In the genomic region with DNA sequence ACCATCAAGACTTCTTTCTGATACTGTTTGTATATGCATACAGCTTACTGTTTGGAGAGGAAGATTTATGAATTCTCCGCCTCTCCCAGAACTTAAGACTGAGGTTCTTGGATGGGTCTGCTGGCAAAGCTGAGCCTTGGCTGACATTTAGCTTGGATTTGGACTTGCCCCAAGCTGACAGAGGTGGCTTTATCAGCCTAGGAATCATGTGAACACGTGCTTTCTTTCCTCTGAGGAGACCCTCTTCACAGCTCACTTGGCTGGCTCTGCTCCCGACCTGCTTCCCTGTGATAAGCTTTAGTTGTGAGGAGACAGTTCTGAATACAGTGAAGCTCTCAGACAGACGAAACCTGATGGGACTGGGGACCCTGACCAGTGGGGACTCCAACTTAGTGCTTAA, we compare ENCODE assay signal across 14 mouse cellular contexts. TPM values are rescaled to one million over a fixed set of nuclear protein-coding genes. Genes with fewer than 3 reads are reported as not detected.
A peak's percentile ranks its signal among the peaks of the same experiment; 100 is the strongest.
DNase-seq lines count a peak whose midpoint lies in the region; ATAC-seq and TF ChIP-seq lines count a peak whose summit lies in the region.
"Had no signal": no experiment of that assay in that cellular context is flagged by ENCODE, and none has a peak within 500 bp of the region (broad histone marks: within the 10 kb centered on the region; RNA-seq: fewer than 3 reads in every experiment).

No protein-coding gene starts in this region.

- peak; percentile 53 for DNase-seq in gastrocnemius, adult 2 months
- DNase-seq in gastrocnemius, postnatal 10 days, result no peak
- peak; percentile 78 for DNase-seq in left cerebral cortex, postnatal 4 days
- DNase-seq in left cerebral cortex, adult 9 months (ENCODE audit: low spot score in 2 of 2), result no peak
- peak; percentile 59 for DNase-seq in brain, adult 2 months (ENCODE audit: low read depth, low spot score)

- peaks cover 25% of the 10 kb centered on the region; the same call in 1 of the 2 replicates for H3K36me3 ChIP-seq in macrophage (ENCODE audit: inconsistent target)

- no peak overlapping the region for H3K4me3 ChIP-seq in gastrocnemius, adult 2 months
- no peak overlapping the region for H3K4me3 ChIP-seq in macrophage (ENCODE audit: inconsistent target)
- H3K4me3 ChIP-seq: erythroblast, embryonic 14.5 days; limb, embryonic 13.5 days; lung, embryonic 15.5 days had no signal

- H3K79me2 ChIP-seq in macrophage (ENCODE audit: inconsistent target), result no peaks in the 10 kb centered on the region

- H3K27ac ChIP-seq in gastrocnemius, adult 2 months, result peak overlapping the region; percentile 88
- peak overlapping the region; percentile 75 for H3K27ac ChIP-seq in macrophage
- H3K27ac ChIP-seq: kidney, postnatal 0 days; limb, embryonic 13.5 days; lung, embryonic 15.5 days had no signal

- ATAC-seq in monocyte, adult 5-6 weeks (replicated peaks; ENCODE audit: insufficient number of reproducible peaks, low FRiP score, low TSS enrichment, poor library complexity, severe bottlenecking), result no peak
- ATAC-seq: inflammation-experienced regulatory T-cells, adult 6 months; midbrain, embryonic 16.5 days had no signal

- WGBS in macrophage (ENCODE audit: missing documents), result 93% methylated on average over 4 of the region's 4 CpGs

- TF ChIP-seq CTCF in gastrocnemius, adult 2 months (IDR thresholded peaks at IDR 0.05), result no peak

- intact Hi-C loops in gastrocnemius, adult 2 months (cut with DNase I), result no loop called here
- intact Hi-C loops in left cerebral cortex, postnatal 4 days (cut with DNase I), result no loop called here

RNA-seq across cellular contexts. Expression of a gene that starts 33.0 kb away (rescaled TPM):
- total RNA-seq in gastrocnemius, adult 2 months (2021), result not detected
- total RNA-seq in gastrocnemius, postnatal 10 days (2021), result under 1 TPM in 1 of 2 experiments, not detected in 1; 0.38 TPM
- 1 to 10 TPM; 3.5 to 4.9 TPM for total RNA-seq in left cerebral cortex, postnatal 4 days (2021)
- total RNA-seq in macrophage (2018; cell fraction: chromatin; rRNA removed), result not detected
- not detected for total RNA-seq in macrophage (2018; cell fraction: cytosol; rRNA removed)
- total RNA-seq in macrophage (2018; cell fraction: nucleus; rRNA removed), result 1 to 10 TPM in 1 of 26 experiments, not detected in 25; 1.2 TPM
- polyA plus RNA-seq in macrophage (2018), result not detected in 3 replicates
- 0.39 TPM in 1 of 3 replicates, not detected in the others for total RNA-seq in monocyte, adult 5-6 weeks (2017)
- total RNA-seq: gastrocnemius, adult 8-10 months had no signal
- polyA plus RNA-seq: erythroblast, embryonic 14.5 days; inflammation-experienced regulatory T-cells, adult 6 months had no signal

RNA-seq across cellular contexts. Expression of a gene that starts 33.7 kb away (rescaled TPM):
- total RNA-seq in gastrocnemius, adult 2 months (2021), result 10 to 100 TPM; 14.2 to 17.0 TPM
- 10 to 100 TPM; 15.0 to 16.0 TPM for total RNA-seq in gastrocnemius, postnatal 10 days (2021)
- total RNA-seq in left cerebral cortex, postnatal 4 days (2021), result 10 to 100 TPM; 13.1 to 15.0 TPM
- total RNA-seq in macrophage (2018; cell fraction: chromatin; rRNA removed), result 10 to 100 TPM in 18 of 26 experiments, 1 to 10 TPM in 8; 4.0 to 42.4 (median 20.1) TPM
- 10 to 100 TPM in 22 of 26 experiments, 1 to 10 TPM in 4; 9.2 to 14.3 (median 11.3) TPM for total RNA-seq in macrophage (2018; cell fraction: cytosol; rRNA removed)
- total RNA-seq in macrophage (2018; cell fraction: nucleus; rRNA removed), result 10 to 100 TPM in 17 of 26 experiments, 1 to 10 TPM in 9; 2.3 to 33.9 (median 16.4) TPM
- polyA plus RNA-seq in macrophage (2018), result 10.5 to 13.7 TPM (median 12.1 TPM) in 3 replicates
- 7.1 to 10.6 TPM (median 9.0 TPM) in 3 replicates for total RNA-seq in monocyte, adult 5-6 weeks (2017)

RNA-seq across cellular contexts. Expression of a gene that starts 34.5 kb away (rescaled TPM):
- 10 to 100 TPM; 80.2 to 81.9 TPM for total RNA-seq in gastrocnemius, adult 2 months (2021)
- 10 to 100 TPM; 54.8 to 57.8 TPM for total RNA-seq in gastrocnemius, postnatal 10 days (2021)
- 10 to 100 TPM; 52.8 to 55.4 TPM for total RNA-seq in left cerebral cortex, postnatal 4 days (2021)
- total RNA-seq in macrophage (2018; cell fraction: chromatin; rRNA removed), result 10 to 100 TPM in 25 of 26 experiments, 1 to 10 TPM in 1; 9.5 to 79.8 (median 42.0) TPM
- total RNA-seq in macrophage (2018; cell fraction: cytosol; rRNA removed), result 10 to 100 TPM; 43.4 to 72.5 (median 60.4) TPM
- 10 to 100 TPM; 15.9 to 92.3 (median 29.4) TPM for total RNA-seq in macrophage (2018; cell fraction: nucleus; rRNA removed)
- polyA plus RNA-seq in macrophage (2018), result 57.7 to 110 TPM (median 84.1 TPM) in 3 replicates
- total RNA-seq in monocyte, adult 5-6 weeks (2017), result 82.2 to 112 TPM (median 94.4 TPM) in 3 replicates

RNA-seq across cellular contexts. Expression of a gene that starts 38.9 kb away (rescaled TPM):
- total RNA-seq in gastrocnemius, adult 2 months (2021), result 10 to 100 TPM; 33.7 to 50.1 TPM
- 10 to 100 TPM; 35.0 to 39.0 TPM for total RNA-seq in gastrocnemius, postnatal 10 days (2021)
- total RNA-seq in left cerebral cortex, postnatal 4 days (2021), result 10 to 100 TPM; 48.1 to 52.0 TPM
- 10 to 100 TPM in 18 of 26 experiments, 1 to 10 TPM in 8; 3.6 to 39.9 (median 15.4) TPM for total RNA-seq in macrophage (2018; cell fraction: chromatin; rRNA removed)
- total RNA-seq in macrophage (2018; cell fraction: cytosol; rRNA removed), result 10 to 100 TPM; 10.8 to 28.9 (median 17.1) TPM
- total RNA-seq in macrophage (2018; cell fraction: nucleus; rRNA removed), result 10 to 100 TPM in 18 of 26 experiments, 1 to 10 TPM in 8; 5.8 to 41.9 (median 15.2) TPM
- 17.2 to 25.8 TPM (median 21.2 TPM) in 3 replicates for polyA plus RNA-seq in macrophage (2018)
- total RNA-seq in monocyte, adult 5-6 weeks (2017), result 7.1 to 18.2 TPM (median 16.3 TPM) in 3 replicates

Comparison
In these comparisons a context has a peak if more than half of its experiments do, and no peak if none do; other contexts are left out.
1. DNase-seq: peak in gastrocnemius, adult 2 months (single experiment), left cerebral cortex, postnatal 4 days (single experiment) and brain, adult 2 months (single experiment); none in gastrocnemius, postnatal 10 days (single experiment) and left cerebral cortex, adult 9 months (0 of 2).